Mouse (Mus musculus) embryonic facial prominence, embryonic 10.5 days (tissue): Measurements from ENCODE around the gene Rcc1l. TPM values are rescaled to one million over a fixed set of nuclear protein-coding genes. Genes with fewer than 3 reads are reported as not detected.

Source experiments
- DNase-seq: peaks from one replicate; pipeline ENCODE4 v3.0.0-alpha.2; 2017; ENCODE audit warnings: low spot score
- H3K27ac ChIP-seq: fragments of 300-500 bp; sonication (generic); replicated peaks from 2 replicates; pipeline ENCODE4 v1.5.1; 2016; ENCODE audit warnings: mild to moderate bottlenecking
- H3K27me3 ChIP-seq: fragments of 300-500 bp; sonication (generic); replicated peaks from 2 replicates; pipeline ENCODE4 v1.6.1; 2016; ENCODE audit warnings: low read depth, mild to moderate bottlenecking; ENCODE audit not compliant: poor library complexity, severe bottlenecking
- H3K36me3 ChIP-seq: fragments of 300-500 bp; sonication (generic); replicated peaks from 2 replicates; pipeline ENCODE4 v1.6.1; 2016; ENCODE audit warnings: mild to moderate bottlenecking, moderate library complexity
- H3K4me1 ChIP-seq: fragments of 300-500 bp; sonication (generic); 2 replicates; pipeline ENCODE4 v1.6.1; 2016
- H3K4me3 ChIP-seq: fragments of 300-500 bp; sonication (generic); 2 replicates; pipeline ENCODE4 v1.5.1; 2016; ENCODE audit warnings: mild to moderate bottlenecking, moderate library complexity
- H3K9me3 ChIP-seq: fragments of 300-500 bp; sonication (generic); 2 replicates; pipeline ENCODE4 v1.6.1; 2016; ENCODE audit warnings: mild to moderate bottlenecking
- WGBS: fragments of 180-500 bp; shearing (Covaris S2); methylation state at CpG from one replicate; pipeline ENCODE4 v1.1.7; 2016; 5-methylcytosine and 5-hydroxymethylcytosine counted together
- polyA plus RNA-seq: library from polyadenylated mRNA; unstranded; fragments of >200 nt; fragmentation: Nextera tagmentation; extraction: Ambion mirVana; gene quantifications from 2 replicates; pipeline ENCODE4 v1.2.1, GENCODE M21; 2016

Gene Rcc1l
- polyA plus RNA-seq, result 41.9 and 42.1 TPM in 2 replicates

DNA sequence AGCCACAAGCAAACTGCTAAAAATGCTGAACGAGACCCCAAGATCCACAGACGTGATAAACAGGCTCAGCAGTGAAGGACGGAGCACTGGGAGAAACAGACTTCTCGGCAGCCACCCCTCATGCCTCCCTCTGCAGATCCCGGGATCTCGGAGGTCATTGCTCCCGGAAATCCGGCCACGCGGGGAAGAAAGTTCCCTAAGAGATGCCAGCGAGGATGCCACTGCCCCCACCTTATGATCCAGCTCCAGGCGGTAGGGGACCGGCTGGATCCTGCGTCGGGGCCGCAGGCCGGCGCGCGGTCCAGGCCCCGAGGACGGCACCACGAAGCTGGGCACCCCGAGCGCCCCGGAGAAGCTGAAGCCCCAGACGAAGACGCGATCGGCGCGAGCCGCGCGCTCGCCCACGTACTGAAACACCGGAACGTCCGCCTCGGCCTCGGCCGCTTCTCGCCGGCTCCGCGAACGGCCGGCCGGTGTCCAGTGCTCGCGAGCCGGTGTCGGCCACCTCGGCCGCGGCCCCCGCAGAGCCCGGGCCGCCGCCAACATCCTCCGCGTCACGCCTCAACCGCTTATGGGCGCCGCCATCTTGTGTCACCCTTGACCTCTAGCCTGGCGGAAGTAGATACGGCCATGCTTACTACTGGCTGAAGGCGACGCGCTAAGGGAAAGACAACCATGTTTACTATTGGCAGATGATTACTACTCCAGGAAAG is at the start of gene Rcc1l:
Gene Rcc1l, minus strand, starts transcription at position 606 of the 713 bp plus-strand sequence.
- peak within 1 kb of the TSS; percentile 92 for H3K27ac ChIP-seq

DNA sequence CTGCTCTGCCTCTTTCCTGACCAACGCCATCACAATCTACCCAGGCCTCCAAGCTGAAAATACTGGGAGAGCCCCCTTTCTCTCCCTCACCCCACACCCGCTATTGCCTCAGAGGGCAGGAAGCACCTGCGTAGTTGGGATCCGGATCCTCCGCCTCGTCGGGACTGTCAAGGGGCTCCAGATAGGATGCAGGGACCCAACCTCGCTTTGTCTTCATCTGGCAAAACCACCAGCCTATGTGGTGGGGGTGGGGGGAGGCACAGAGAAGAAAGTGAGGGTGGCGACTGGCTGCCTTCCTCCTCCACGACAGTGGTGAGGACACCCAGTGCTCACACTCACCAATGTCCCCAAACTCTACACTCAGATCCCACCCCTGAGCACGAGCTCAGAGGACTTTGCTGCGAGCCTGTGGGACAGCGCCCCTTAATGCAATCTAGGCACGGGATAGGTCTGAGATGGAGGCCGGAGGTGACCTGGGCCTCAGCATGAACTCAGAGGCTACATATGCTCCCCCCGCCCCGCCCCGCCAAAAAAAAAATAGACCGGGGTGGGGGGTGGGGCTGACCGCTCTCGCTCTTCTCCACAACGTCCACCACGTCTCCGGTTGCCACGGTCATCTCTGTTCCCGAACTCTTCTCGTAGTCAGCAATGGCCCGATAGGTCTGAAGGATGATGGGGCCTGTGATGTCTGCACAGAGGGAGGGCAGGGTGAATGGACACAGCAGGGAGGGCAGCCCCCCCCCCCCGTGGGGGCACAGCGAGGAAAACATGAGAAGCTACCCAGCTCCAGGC is 48.7 kb upstream of the Rcc1l start:
- peaks cover 41% of the 10 kb centered on the region for H3K4me1 ChIP-seq
- H3K27me3 ChIP-seq, result peaks cover 31% of the 10 kb centered on the region
- no peak overlapping the region for H3K27ac ChIP-seq
- H3K9me3 ChIP-seq, result no peaks in the 10 kb centered on the region
- no peak for DNase-seq
- WGBS, result 82% methylated on average over 30 of the region's 30 CpGs
- H3K36me3 ChIP-seq, result no peaks in the 10 kb centered on the region
- H3K4me3 ChIP-seq, result no peak overlapping the region

More for the DNA sequence above, at the start of gene Rcc1l:
- Histone ChIP-seq H3K36me3 (peaks cover 22% of the 10 kb centered on the region), H3K4me3 (peak within 1 kb of the TSS; percentile 93), H3K27me3 (no peaks in the 10 kb centered on the region), H3K9me3 (no peaks in the 10 kb centered on the region), H3K4me1 (peaks cover 15% of the 10 kb centered on the region)
- under 1% methylated on average over 72 of the region's 72 CpGs for WGBS
- DNase-seq, result peak; percentile 88

DNA sequence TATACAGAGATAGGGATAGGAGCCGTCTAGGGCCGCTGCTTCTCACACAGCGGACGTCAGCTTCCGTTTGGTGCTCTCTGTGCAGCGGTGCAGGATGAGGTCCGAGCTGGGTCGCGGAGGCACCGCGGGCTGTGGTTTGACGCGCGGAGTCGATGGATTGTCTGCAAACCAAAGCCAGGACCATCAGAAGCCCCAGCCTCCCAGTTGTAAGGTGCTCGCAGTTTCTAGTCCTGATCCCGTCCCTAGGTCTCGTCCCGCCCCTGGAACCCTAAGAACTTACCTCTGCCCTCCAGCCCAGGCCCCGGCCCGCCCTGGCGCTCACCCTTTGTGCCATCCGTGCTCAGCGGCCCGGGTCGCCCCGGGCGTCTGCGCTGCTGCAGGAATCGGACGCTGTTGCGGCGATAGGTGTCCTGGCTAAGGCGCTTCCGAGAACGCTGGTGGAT is 45.2 kb upstream of the Rcc1l start:
- Histone ChIP-seq H3K9me3 (no peaks in the 10 kb centered on the region), H3K4me3 (peak overlapping the region; percentile 60), H3K36me3 (peaks cover 9% of the 10 kb centered on the region), H3K4me1 (peaks cover 27% of the 10 kb centered on the region), H3K27me3 (peaks cover 34% of the 10 kb centered on the region), H3K27ac (peak overlapping the region; percentile 72)
- DNase-seq, result peak; percentile 62
- 2% methylated on average over 36 of the region's 36 CpGs for WGBS

GRCm38 (mm10) chr5:134221278-134221677 is 44.7 kb upstream of the Rcc1l start:
- WGBS, result 42% methylated on average over 4 of the region's 4 CpGs
- peak overlapping the region; percentile 60 for H3K4me3 ChIP-seq
- H3K27me3 ChIP-seq, result peaks cover 34% of the 10 kb centered on the region
- peaks cover 22% of the 10 kb centered on the region for H3K4me1 ChIP-seq
- no peak for DNase-seq
- no peak overlapping the region for H3K27ac ChIP-seq
- H3K36me3 ChIP-seq, result peaks cover 13% of the 10 kb centered on the region
- no peaks in the 10 kb centered on the region for H3K9me3 ChIP-seq

- H3K4me3 ChIP-seq, result no peak overlapping the region
- WGBS, result 90% methylated on average over 7 of the region's 7 CpGs
- H3K4me1 ChIP-seq, result peaks cover 14% of the 10 kb centered on the region
- peaks cover 17% of the 10 kb centered on the region for H3K36me3 ChIP-seq
- peaks cover 28% of the 10 kb centered on the region for H3K27me3 ChIP-seq
- no peak for DNase-seq
- no peaks in the 10 kb centered on the region for H3K9me3 ChIP-seq
- no peak overlapping the region for H3K27ac ChIP-seq
Measured at GRCm38 (mm10) chr5:134217900-134218299, 41.3 kb upstream of the Rcc1l start.

GRCm38 (mm10) chr5:134214021-134214806 is 37.6 kb upstream of the Rcc1l start:
- Histone ChIP-seq H3K9me3 (no peaks in the 10 kb centered on the region), H3K4me3 (no peak overlapping the region), H3K4me1 (peaks cover 7% of the 10 kb centered on the region), H3K27me3 (no peaks in the 10 kb centered on the region), H3K36me3 (peaks cover 25% of the 10 kb centered on the region), H3K27ac (no peak overlapping the region)
- DNase-seq, result no peak
- WGBS, result 85% methylated on average over 12 of the region's 12 CpGs

GRCm38 (mm10) chr5:134209931-134210554 is 33.5 kb upstream of the Rcc1l start:
- Histone ChIP-seq H3K27ac (no peak overlapping the region), H3K27me3 (no peaks in the 10 kb centered on the region), H3K4me3 (no peak overlapping the region), H3K36me3 (peaks cover 14% of the 10 kb centered on the region), H3K4me1 (peaks cover 7% of the 10 kb centered on the region), H3K9me3 (0 out of 2 replicates have a peak, but pooled peaks cover 5% of the 10 kb centered on the region)
- DNase-seq, result no peak
- WGBS, result 74% methylated on average over 11 of the region's 11 CpGs

DNA sequence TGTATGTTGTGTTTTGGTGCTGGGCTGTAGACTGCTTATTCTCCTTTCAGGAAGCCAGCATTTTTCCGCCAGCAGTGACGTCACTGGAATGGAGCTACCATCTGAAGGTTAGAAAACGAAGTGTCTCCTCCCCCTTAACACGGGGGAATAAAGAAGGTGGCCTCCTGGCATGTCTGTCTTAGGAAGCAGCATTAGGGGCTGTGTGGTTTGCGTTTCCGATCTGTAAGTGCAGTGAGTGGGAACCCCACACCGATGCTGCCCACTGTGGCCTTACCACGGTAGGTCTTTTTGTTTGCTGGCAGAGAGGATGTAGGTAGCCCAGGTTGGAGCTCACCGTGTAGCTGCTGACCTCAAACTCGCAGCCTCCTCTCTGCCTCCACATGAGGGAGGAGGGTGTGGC is 30.1 kb upstream of the Rcc1l start:
- 87% methylated on average over 10 of the region's 10 CpGs for WGBS
- no peak overlapping the region for H3K4me3 ChIP-seq
- peaks cover 25% of the 10 kb centered on the region for H3K36me3 ChIP-seq

DNA sequence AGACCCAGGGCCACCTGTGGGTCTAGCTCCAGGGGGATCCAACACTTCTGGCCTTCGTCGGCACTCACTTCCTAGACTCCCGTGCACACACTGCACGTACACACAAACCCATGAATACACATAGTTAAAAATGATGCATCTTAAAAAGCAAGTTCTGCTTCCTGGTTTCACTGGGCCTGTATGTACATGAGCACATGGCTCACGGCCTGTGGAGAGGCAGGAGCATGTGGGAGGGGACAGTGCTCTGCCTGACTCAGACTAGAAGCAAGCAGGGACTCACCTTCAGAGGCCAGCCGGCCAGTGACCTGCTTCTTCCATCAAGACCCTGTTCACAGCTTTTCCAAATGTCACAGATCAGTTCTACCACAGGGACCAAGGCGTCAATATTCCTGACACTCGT is 17.1 kb upstream of the Rcc1l start:
- 90% methylated on average over 8 of the region's 8 CpGs for WGBS
- Histone ChIP-seq H3K27me3 (no peaks in the 10 kb centered on the region), H3K4me3 (no peak overlapping the region), H3K9me3 (no peaks in the 10 kb centered on the region), H3K4me1 (no peaks in the 10 kb centered on the region), H3K27ac (no peak overlapping the region), H3K36me3 (peaks cover 37% of the 10 kb centered on the region)
- DNase-seq, result no peak

More for the DNA sequence above, 30.1 kb upstream of the Rcc1l start:
- Histone ChIP-seq H3K9me3 (0 out of 2 replicates have a peak, but pooled peaks cover 5% of the 10 kb centered on the region), H3K27me3 (no peaks in the 10 kb centered on the region), H3K27ac (no peak overlapping the region), H3K4me1 (peaks cover 7% of the 10 kb centered on the region)
- no peak for DNase-seq

GRCm38 (mm10) chr5:134188571-134188970 is 12.0 kb upstream of the Rcc1l start:
- H3K9me3 ChIP-seq, result no peaks in the 10 kb centered on the region
- no peaks in the 10 kb centered on the region; the same call in 1 of the 2 replicates for H3K36me3 ChIP-seq
- WGBS, result 90% methylated on average over 7 of the region's 7 CpGs
- no peak overlapping the region for H3K4me3 ChIP-seq
- DNase-seq, result no peak
- H3K27me3 ChIP-seq, result no peaks in the 10 kb centered on the region
- H3K27ac ChIP-seq, result no peak overlapping the region
- H3K4me1 ChIP-seq, result peaks cover 5% of the 10 kb centered on the region

DNA sequence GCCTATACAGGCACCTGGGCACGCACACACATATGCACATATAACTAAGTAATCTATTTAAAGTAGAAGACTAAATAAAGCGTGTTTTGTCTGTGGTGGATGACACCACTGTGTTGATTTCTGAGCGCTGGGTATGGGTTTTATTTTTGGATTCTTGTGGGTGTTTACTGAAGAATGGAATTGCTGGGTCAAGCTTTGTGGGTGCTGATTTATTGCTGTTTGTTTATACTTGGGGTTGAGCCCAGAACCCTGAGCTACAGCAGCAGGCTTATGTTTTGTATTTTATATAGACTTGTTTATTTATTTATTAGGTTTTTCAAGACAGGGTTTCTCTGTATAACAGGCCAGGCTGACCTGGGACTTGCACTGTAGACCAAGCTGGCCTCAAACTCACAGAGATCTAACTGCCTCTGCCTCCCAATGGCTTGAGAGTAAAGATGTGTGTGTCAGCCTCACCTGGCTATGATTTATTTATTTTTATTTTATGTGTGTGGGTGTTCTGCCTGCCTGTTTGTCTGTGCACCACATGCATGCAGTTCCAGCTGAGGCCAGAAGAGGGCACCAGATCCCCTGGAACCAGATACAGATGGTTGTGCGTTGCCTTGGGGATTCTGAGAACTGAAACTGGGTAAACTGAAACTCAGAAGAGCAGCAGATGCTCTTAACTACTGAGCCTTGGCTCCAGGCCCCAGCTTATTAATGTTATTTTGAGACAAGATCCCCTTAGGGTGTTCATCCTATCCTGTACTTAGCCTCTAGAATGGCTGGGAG is 10.6 kb upstream of the Rcc1l start:
- H3K36me3 ChIP-seq, result no peaks in the 10 kb centered on the region
- H3K27me3 ChIP-seq, result no peaks in the 10 kb centered on the region
- peak; percentile 76 for DNase-seq
- WGBS, result 66% methylated on average over 4 of the region's 4 CpGs
- no peak overlapping the region for H3K4me3 ChIP-seq
- H3K4me1 ChIP-seq, result peaks cover 19% of the 10 kb centered on the region
- no peak overlapping the region for H3K27ac ChIP-seq
- H3K9me3 ChIP-seq, result no peaks in the 10 kb centered on the region
